Comparison of ENCODE assay signal across 8 mouse cellular contexts in the genomic region with DNA sequence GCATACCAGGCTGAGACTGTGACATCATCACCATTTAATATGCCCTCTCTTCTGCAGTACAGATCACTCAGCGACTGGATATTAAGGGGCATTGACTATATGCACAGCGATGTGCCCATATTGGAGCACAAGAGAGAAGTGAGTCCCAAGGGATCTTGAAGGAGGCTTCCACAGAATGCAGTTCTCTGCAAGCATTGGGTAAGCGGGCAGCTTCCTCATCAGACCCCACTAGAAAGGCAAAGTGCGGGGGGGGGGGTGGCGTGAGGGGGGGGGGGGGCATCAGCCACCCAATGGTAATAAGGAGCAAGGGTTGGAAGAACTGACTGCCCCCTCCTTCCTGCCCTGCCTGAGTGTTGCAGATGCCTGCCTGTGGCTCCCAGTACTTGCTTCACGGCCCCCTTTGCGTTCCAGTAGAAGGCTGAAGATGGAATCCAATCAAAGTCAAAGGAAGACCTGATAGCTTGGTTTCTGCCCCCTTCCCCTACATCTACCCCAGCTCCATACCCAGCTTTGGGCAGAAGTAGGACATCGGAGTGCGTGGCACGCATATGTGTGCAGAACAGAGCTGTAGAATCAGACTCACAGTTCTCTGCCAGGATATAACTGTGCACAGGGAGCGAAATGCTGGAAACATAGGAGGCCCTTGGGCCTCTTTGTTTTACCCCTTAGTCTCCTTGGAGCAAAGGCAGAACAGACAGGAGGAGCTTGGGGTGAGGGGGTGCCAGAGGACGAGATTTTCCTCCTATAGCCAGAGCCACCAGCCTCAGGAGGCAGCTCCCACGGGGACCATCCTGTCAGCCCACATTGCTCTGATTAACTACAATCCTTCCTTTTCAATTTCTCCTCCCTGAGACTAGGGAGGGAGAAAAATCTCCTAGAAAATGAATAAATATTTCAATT. TPM values are rescaled to one million over a fixed set of nuclear protein-coding genes. Genes with fewer than 3 reads are reported as not detected.
A peak's percentile ranks its signal among the peaks of the same experiment; 100 is the strongest.
DNase-seq lines count a peak whose midpoint lies in the region; ATAC-seq lines count a peak whose summit lies in the region.

No protein-coding gene starts in this region.

- no peak for ATAC-seq in kidney, embryonic 15.5 days (replicated peaks; ENCODE audit: low FRiP score)
- no peak for ATAC-seq in embryonic facial prominence, embryonic 14.5 days (ENCODE audit: low read depth)
- 0 out of 2 replicates have a peak, but pooled peaks have one; percentile 2 for ATAC-seq in hindbrain, embryonic 16.5 days
- no peak for ATAC-seq in neural tube, embryonic 11.5 days (ENCODE audit: insufficient read depth, low FRiP score, low TSS enrichment)

- no peaks in the 10 kb centered on the region for H3K27me3 ChIP-seq in kidney, embryonic 15.5 days
- no peaks in the 10 kb centered on the region for H3K27me3 ChIP-seq in embryonic facial prominence, embryonic 14.5 days (replicated peaks; ENCODE audit: control insufficient read depth, insufficient read depth, low read length)
- no peaks in the 10 kb centered on the region for H3K27me3 ChIP-seq in hindbrain, embryonic 16.5 days (replicated peaks; ENCODE audit: control insufficient read depth, insufficient read depth, low read length)
- H3K27me3 ChIP-seq in neural tube, embryonic 11.5 days (ENCODE audit: control insufficient read depth, insufficient read depth, low read length), result no peaks in the 10 kb centered on the region

- 52% methylated on average over 12 of the region's 13 CpGs for WGBS in kidney, embryonic 15.5 days
- whole genome bisulfite sequencing in embryonic facial prominence, embryonic 14.5 days, result 28% methylated on average over 11 of the region's 13 CpGs
- 22% methylated on average over 11 of the region's 13 CpGs for WGBS in hindbrain, embryonic 16.5 days
- WGBS in neural tube, embryonic 11.5 days, result 51% methylated on average over 12 of the region's 13 CpGs

- DNase-seq in kidney, adult 18-20 months, result no peak
- DNase-seq in embryonic facial prominence, embryonic 14.5 days (ENCODE audit: low spot score), result no peak
- DNase-seq in neural tube, embryonic 11.5 days (ENCODE audit: low spot score), result no peak
- no peak for DNase-seq in ovary, postnatal 10 days (ENCODE audit: low spot score)
- no peak for DNase-seq in layer of hippocampus, adult 9-11 months
- DNase-seq in cerebellum, adult 11 months, result no peak

- H3K9me3 ChIP-seq in kidney, embryonic 15.5 days (replicated peaks), result no peaks in the 10 kb centered on the region
- no peaks in the 10 kb centered on the region for H3K9me3 ChIP-seq in embryonic facial prominence, embryonic 14.5 days (ENCODE audit: control insufficient read depth, low read length)
- H3K9me3 ChIP-seq in hindbrain, embryonic 16.5 days (ENCODE audit: control insufficient read depth, low read length), result no peaks in the 10 kb centered on the region
- no peaks in the 10 kb centered on the region for H3K9me3 ChIP-seq in neural tube, embryonic 11.5 days (ENCODE audit: control insufficient read depth, low read length)

- H3K36me3 ChIP-seq in kidney, embryonic 15.5 days, result no peaks in the 10 kb centered on the region; the same call in 1 of the 2 replicates
- H3K36me3 ChIP-seq in embryonic facial prominence, embryonic 14.5 days (ENCODE audit: control insufficient read depth, insufficient read depth, low read length), result peaks cover 4% of the 10 kb centered on the region; the same call in 1 of the 2 replicates
- H3K36me3 ChIP-seq in hindbrain, embryonic 16.5 days (ENCODE audit: control insufficient read depth, insufficient read depth, low read length), result no peaks in the 10 kb centered on the region
- no peaks in the 10 kb centered on the region for H3K36me3 ChIP-seq in neural tube, embryonic 11.5 days (ENCODE audit: control insufficient read depth, insufficient read depth, low read length)

- H3K4me1 ChIP-seq in kidney, embryonic 15.5 days, result peaks cover 79% of the 10 kb centered on the region
- H3K4me1 ChIP-seq in embryonic facial prominence, embryonic 14.5 days (ENCODE audit: control insufficient read depth, insufficient read depth, low read length), result peaks cover 43% of the 10 kb centered on the region
- H3K4me1 ChIP-seq in hindbrain, embryonic 16.5 days (ENCODE audit: control insufficient read depth, insufficient read depth, low read depth, low read length), result peaks cover 36% of the 10 kb centered on the region
- peaks cover 33% of the 10 kb centered on the region for H3K4me1 ChIP-seq in neural tube, embryonic 11.5 days (ENCODE audit: control insufficient read depth, insufficient read depth, low read length)

- H3K9ac ChIP-seq in kidney, embryonic 15.5 days, result peak overlapping the region; percentile 83; the same call in 1 of the 2 replicates
- H3K9ac ChIP-seq in embryonic facial prominence, embryonic 14.5 days (ENCODE audit: low read depth, low read length), result peak overlapping the region; percentile 85
- peak overlapping the region; percentile 78 for H3K9ac ChIP-seq in hindbrain, embryonic 16.5 days (ENCODE audit: low read depth, low read length)
- peak overlapping the region; percentile 43 for H3K9ac ChIP-seq in neural tube, embryonic 11.5 days (ENCODE audit: low read length)

- peak overlapping the region; percentile 88 for H3K27ac ChIP-seq in kidney, embryonic 15.5 days
- H3K27ac ChIP-seq in embryonic facial prominence, embryonic 14.5 days (replicated peaks; ENCODE audit: low read depth, low read length), result peak overlapping the region; percentile 93
- H3K27ac ChIP-seq in hindbrain, embryonic 16.5 days (ENCODE audit: low read depth, low read length), result peak overlapping the region; percentile 75
- H3K27ac ChIP-seq in neural tube, embryonic 11.5 days (ENCODE audit: low read depth, low read length), result peak overlapping the region; percentile 29; the same call in 1 of the 2 replicates

- peak overlapping the region; percentile 75 for H3K4me3 ChIP-seq in kidney, embryonic 15.5 days (replicated peaks)
- H3K4me3 ChIP-seq in embryonic facial prominence, embryonic 14.5 days (ENCODE audit: low read depth, low read length), result peak overlapping the region; percentile 79
- peak overlapping the region; percentile 60 for H3K4me3 ChIP-seq in hindbrain, embryonic 16.5 days (ENCODE audit: low read length)
- peak overlapping the region; percentile 62 for H3K4me3 ChIP-seq in neural tube, embryonic 11.5 days (ENCODE audit: low read depth, low read length)

- peak overlapping the region; percentile 72 for H3K4me2 ChIP-seq in kidney, embryonic 15.5 days
- H3K4me2 ChIP-seq in embryonic facial prominence, embryonic 14.5 days (ENCODE audit: low read depth, low read length), result peak overlapping the region; percentile 91
- H3K4me2 ChIP-seq in hindbrain, embryonic 16.5 days (ENCODE audit: low read length), result peak overlapping the region; percentile 74
- peak overlapping the region; percentile 81 for H3K4me2 ChIP-seq in neural tube, embryonic 11.5 days (ENCODE audit: low read depth)

RNA-seq across cellular contexts. Expression of gene Kirrel, which starts 3.1 kb away (rescaled TPM):
- polyA plus RNA-seq in kidney, embryonic 15.5 days (2015; fragmentation: Nextera tagmentation; extraction: Ambion mirVana), result 17.2 and 18.5 TPM in 2 replicates
- polyA plus RNA-seq in embryonic facial prominence, embryonic 14.5 days (2014; fragmentation: Nextera tagmentation; extraction: Ambion mirVana), result 12.8 and 14.1 TPM in 2 replicates
- polyA plus RNA-seq in hindbrain, embryonic 16.5 days (2015; fragmentation: Nextera tagmentation; extraction: Ambion mirVana), result 4.4 TPM in 2 replicates
- polyA plus RNA-seq in neural tube, embryonic 11.5 days (2014; fragmentation: Nextera tagmentation; extraction: Ambion mirVana), result 10.1 and 11.0 TPM in 2 replicates

Comparison
In these comparisons a context has a peak if more than half of its experiments do, and no peak if none do; other contexts are left out.
1. H3K27ac ChIP-seq: peak in every context shown above with its lines; median percentile 93 in embryonic facial prominence, embryonic 14.5 days; 88 in kidney, embryonic 15.5 days; 75 in hindbrain, embryonic 16.5 days; 29 in neural tube, embryonic 11.5 days.